Mouse (Mus musculus) heart, adult 9 months (tissue): Measurements from ENCODE around the gene Gm17631.
"Not testable (repeated sequence)": the region's sequence is repeated elsewhere in the genome, so short reads cannot be mapped to it uniquely, and the experiment has no call there.

Experiments
- DNase-seq, 2 experiments: peaks; one replicate each; pipeline ENCODE4 v3.0.0; 2022; ENCODE audit warnings: low spot score in 2 of 2

Gene Gm17631

GRCm38 (mm10) chr6:129862349-129862748 is at the start of gene Gm17631:
Gene Gm17631 (plus strand): TSS chr6:129862649.
- DNase-seq: not testable (repeated sequence)

GRCm38 (mm10) chr6:129817731-129818130 is 44.7 kb upstream of the Gm17631 start:
- DNase-seq: no peak

DNA sequence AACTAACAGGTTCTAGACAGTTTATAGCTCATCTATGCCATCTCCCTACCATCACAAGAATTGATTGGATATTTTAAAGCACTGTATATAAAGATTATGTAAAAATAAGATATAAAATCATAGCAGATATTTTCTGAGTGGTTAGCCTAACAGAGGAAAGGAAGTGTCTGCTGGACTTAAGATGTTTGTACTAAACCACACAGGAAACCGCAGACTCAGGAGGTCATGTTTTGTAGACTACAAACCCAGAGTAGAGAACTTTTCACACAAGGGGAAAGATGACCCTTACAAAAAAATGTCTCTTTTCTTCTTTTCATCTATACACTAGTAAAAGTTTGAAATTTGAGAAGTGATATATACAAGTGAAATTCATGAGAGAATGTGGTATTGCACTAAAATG is 38.4 kb upstream of the Gm17631 start:
- DNase-seq: no peak

- DNase-seq: no peak
Observed at GRCm38 (mm10) chr6:129825559-129825958, 36.9 kb upstream of the Gm17631 start.

GRCm38 (mm10) chr6:129876549-129876948 is 14.1 kb downstream of the Gm17631 start, which contains the start of gene Klra17:
Gene Klra17 (minus strand): TSS chr6:129876672.
- no peak for DNase-seq

DNA sequence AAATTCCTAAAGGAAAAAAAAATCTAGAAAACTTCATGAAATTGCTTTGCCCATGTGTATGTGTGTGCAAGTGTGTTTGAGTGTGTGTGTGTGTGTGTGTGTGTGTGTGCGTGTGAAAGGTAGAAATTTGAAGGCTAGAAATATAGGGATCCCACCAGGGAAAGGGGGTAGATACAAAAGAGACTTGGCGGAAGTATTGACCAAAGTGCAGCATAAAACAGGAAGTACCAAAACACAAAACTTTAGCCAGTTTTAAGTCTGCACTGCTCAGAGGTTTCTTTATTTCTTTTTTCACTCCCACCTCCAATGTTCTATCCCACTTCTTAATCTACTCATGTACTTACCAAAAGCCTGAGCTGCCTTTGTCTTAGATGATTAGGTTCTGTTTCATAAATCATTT is 20.1 kb downstream of the Gm17631 start:
- DNase-seq: no peak
